Mouse (Mus musculus) CD4-positive, CD25-positive, alpha-beta regulatory T cell, adult 4 months (primary cell): ENCODE results near the gene Cdon. TPM values are rescaled to one million over a fixed set of nuclear protein-coding genes. Genes with fewer than 3 reads are reported as not detected.
A peak's percentile ranks its signal among the peaks of the same experiment; 100 is the strongest.

Experiments
- ATAC-seq: one replicate; pipeline ENCODE4 v1.8.0; 2017
- polyA plus RNA-seq, 2 experiments: library from polyadenylated mRNA; unstranded; fragments of 100-300 nt; shearing (Covaris generic); gene quantifications; one replicate each; pipeline ENCODE4 v1.2.1; 2017

Gene Cdon
- polyA plus RNA-seq, 2 experiments from 2014 or later = 2.7 to 4.1 TPM

GRCm38 (mm10) chr9:35438286-35439061 is 17.5 kb downstream of the Cdon start:
- no peak for ATAC-seq

DNA sequence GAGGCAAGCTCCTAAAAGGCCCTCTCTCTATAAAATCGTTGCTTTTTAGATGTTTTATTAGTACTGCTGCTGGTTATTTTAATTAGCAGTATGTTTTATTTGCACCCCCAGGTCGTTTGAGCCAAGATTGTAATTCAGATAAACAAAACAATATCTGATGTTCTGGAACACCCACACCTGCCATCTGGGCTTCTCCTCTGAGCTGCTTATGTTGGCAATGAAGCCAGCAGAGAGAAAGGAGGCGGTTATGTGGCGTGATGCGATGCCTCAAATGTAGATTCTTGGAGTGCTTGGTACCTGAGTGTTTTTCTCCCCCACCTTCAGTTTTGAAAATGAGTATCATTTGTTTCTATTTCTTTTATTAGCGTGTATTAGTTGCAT is 18.1 kb downstream of the Cdon start:
- no peak for ATAC-seq

GRCm38 (mm10) chr9:35439754-35440153 is 18.8 kb downstream of the Cdon start:
- no peak for ATAC-seq

GRCm38 (mm10) chr9:35442476-35442875 is 21.5 kb downstream of the Cdon start:
- no peak for ATAC-seq

DNA sequence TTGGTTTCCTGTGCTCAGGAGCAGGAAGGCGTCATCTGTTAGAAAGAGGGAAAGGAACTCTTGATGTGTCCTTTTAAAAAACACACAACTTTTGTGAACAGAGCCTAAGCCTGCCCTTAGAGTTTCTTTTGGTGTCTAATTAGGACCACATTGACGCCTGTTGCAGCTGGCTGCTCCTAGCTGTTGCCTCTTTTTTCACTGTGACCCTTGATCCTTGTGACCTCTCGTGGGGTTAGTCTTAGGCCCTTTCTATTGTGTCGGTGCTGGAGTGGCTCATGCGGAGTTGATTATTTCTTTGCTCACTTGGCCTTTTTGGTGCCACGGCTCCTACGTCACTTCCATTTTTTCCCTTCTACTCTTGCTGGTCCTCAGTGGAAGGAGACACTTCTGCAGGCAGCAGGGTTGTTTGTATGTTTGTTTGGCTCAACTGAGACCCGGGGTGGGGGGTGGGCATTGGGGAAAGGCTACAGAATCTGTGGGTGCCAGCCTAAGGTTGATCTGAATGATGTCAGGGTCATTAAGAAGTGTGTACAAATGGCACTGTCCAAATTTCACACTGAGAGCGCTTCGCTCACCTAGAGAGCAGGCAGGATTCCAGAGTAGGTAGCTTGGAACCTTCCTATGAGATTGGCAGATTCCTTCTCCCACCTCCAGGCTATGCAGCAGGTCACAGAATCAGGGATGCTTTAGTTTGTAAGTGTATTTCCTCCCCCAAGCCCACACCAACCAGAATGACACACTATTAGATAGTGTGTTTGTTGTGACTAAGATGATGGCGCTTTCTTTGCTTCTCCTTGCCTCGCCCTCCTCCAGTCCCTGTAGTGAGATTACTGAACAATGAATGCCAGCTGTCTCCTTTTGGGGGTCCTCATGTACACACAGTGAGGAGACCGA is 22.9 kb downstream of the Cdon start:
- ATAC-seq = no peak

- ATAC-seq = no peak
These were observed 23.6 kb downstream of the Cdon start for GRCm38 (mm10) chr9:35444512-35444886.

GRCm38 (mm10) chr9:35446916-35447315 is 26.0 kb downstream of the Cdon start:
- ATAC-seq = no peak

DNA sequence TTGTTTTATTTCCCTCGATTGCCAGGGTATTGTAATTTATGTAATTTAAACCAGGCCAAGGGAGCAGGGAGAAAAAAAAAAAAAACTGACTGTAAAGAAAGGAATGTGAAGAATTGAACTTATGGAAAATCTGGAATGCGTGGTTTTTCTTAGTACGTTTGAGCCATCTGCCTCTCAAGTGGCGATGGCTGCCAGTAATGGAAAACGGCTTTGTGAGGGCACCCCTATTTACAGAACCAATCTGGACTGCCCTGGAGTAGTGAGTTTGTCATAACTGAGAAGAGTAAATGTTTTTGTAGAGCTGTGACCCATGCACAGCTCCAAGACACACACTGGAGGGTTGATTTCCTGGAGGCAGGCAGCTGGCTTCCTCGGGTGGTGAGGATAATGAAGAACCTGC is 32.4 kb downstream of the Cdon start:
- ATAC-seq = no peak

DNA sequence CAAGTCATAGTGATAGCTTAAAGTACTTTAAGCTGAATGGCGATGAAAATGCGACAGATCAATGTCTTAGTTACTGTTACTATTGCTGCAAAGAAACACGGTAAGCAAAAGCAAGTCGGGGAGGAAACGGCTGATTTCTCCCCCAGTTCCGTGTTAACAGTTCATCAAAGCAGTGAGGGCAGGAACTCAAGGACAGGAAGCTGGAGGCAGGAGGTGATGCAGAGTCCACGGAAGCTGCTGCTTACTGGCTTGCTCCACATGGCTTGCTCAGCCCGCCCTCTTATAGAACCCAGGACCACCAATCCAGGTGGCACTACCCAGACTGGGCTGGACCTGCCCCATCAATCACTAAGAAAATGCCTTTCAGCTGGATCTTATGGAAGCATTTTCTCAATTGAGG is 38.7 kb downstream of the Cdon start:
- peak; percentile 91 for ATAC-seq

GRCm38 (mm10) chr9:35467264-35467817 is 46.4 kb downstream of the Cdon start:
- no peak for ATAC-seq

DNA sequence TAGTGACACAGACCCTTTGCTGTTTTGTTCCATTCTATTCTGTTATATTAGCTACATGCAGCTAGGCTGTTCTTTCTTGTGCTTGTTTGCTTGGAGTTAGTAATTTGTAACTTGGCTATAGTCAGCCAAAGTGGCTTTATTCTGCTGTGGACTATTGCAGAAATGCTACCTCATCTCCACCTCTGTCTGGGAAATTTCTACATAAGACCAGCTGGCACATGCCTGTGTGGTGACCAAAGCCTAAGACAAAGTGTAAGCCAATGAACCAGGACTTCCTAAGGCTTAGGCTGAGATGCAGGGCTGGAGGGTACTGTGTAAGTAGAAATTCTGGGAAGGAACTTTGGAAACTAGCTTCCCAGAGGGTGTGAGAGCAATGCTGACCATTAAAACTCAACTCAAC is 48.0 kb downstream of the Cdon start:
- ATAC-seq = no peak

- no peak for ATAC-seq
These were observed 53.3 kb downstream of the Cdon start for GRCm38 (mm10) chr9:35474104-35474724.

DNA sequence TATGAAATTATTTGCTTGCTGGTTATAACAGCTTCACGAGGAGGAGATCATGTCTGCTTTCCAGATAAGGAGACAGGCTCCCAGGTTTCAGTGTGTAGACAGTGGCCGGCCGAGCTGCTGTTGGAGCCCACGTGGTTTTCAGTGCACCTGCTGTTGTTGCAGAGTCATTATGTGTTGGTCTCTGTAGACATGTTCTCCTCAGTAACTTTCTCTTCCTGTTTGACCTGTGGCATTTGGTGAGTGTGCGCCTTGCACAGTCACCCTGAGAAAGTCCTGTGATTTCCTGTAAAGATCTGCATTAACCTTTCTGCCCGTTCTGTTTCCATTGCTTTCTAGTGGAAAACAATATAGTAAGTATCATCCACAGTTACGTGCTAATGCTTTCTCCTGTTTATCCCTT is 54.5 kb downstream of the Cdon start:
- ATAC-seq = peak; percentile 71

DNA sequence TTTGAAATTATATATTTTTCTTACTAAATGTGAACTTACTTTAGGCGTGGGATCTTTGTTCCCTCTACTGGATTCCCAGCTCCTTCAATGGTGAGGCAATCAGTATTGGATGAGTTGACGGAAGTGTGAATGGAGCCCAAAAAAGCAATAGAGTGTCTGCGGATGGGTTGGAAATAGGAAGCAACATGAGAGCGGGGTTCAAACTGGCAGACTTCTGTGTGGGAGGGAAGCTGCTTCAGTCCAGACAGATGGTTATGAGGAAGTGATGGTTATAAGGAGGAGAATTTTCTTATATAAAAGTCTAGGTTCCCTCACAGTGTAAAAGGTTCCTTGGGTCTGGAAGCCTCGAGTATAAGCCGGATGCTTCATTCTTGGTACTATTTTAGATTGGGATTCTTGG is 58.5 kb downstream of the Cdon start:
- no peak for ATAC-seq

GRCm38 (mm10) chr9:35482014-35482898 is 61.3 kb downstream of the Cdon start:
- no peak for ATAC-seq

GRCm38 (mm10) chr9:35483949-35484348 is 63.0 kb downstream of the Cdon start:
- ATAC-seq = no peak

GRCm38 (mm10) chr9:35486616-35487015 is 65.7 kb downstream of the Cdon start:
- no peak for ATAC-seq

- no peak for ATAC-seq
These were observed 67.6 kb downstream of the Cdon start for GRCm38 (mm10) chr9:35488496-35488895.

GRCm38 (mm10) chr9:35491109-35491866 is 70.4 kb downstream of the Cdon start:
- no peak for ATAC-seq

DNA sequence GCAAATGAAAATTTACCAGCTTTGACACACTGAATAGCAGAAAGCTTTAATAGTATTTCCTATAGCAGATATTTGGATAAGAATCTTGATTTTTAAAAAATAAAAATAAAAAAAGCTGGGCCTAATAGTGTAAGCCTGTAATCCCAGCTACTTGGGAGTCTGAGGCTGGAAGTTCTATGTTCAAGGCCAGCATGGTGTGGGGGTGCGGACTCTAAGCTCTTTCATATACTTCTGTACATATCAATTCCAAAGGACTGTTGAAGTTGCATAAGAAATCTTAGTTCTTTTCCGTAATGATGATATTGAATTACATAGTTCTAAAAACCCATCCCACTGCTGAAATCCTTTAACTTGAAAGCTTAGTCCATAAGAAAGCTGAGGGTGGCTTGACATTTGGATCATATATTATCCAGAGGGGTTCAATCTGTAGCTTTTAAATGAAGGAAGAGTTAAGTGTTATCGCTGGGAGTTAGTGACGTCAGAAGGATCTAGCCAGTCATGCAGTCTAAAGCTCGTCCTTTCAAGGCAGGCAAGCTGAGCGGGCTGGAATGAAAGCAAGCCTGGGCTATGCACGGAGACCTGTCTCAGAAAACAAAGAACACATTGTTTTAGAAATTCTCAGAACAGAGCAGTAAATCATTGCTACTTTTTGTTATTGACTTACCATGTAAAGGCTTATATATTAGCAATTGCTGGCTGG is 72.3 kb downstream of the Cdon start:
- no peak for ATAC-seq

GRCm38 (mm10) chr9:35493733-35494092 is 72.8 kb downstream of the Cdon start:
- no peak for ATAC-seq
